Mouse (Mus musculus) embryo, embryonic 10.5 days (tissue): ENCODE data around the gene Gm5580.
"Not testable (repeated sequence)": the region's sequence is repeated elsewhere in the genome, so short reads cannot be mapped to it uniquely, and the experiment has no call there.

ENCODE experiments used
- DNase-seq: peaks from one replicate; pipeline ENCODE4 v3.0.0-alpha.2; 2015; ENCODE audit warnings: low spot score

Gm5580 gene

DNA sequence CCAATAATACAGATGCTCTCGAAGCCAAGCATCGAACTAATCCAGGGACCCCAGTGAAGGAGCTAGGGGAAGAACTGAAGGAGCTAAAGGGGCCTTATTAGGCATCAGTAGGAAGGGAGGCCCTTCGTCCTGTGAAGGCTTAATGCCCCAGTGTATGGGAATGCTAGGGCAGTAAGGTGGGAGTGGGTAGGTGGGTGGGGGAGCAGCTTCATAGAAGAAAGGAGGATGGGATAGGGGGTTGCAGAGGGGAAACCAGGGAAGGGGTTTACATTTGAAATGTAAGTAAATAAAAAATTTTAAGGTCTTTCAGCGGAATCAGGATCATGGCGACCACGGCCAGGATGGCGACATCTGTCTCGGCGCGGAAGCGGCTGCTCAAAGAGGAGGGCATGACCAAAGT, at the start of gene Gm5580:
Gene Gm5580 (plus strand): TSS at position 301 of the 400 bp plus-strand sequence.
- not testable (repeated sequence) for DNase-seq

- DNase-seq, result not testable (repeated sequence)
Observed at GRCm38 (mm10) chr6:116506302-116507003, 44.5 kb upstream of the Gm5580 start, which contains the start of gene Olfr212. Gene Olfr212 (plus strand): TSS chr6:116506516.

GRCm38 (mm10) chr6:116514832-116515231, 36.1 kb upstream of the Gm5580 start:
- no peak for DNase-seq

GRCm38 (mm10) chr6:116538156-116538555, 12.8 kb upstream of the Gm5580 start, which contains the start of gene Olfr213:
Gene Olfr213 (plus strand): TSS chr6:116538456.
- DNase-seq, result no peak

- DNase-seq, result no peak
Observed at GRCm38 (mm10) chr6:116542500-116542899, 8.4 kb upstream of the Gm5580 start.

DNA sequence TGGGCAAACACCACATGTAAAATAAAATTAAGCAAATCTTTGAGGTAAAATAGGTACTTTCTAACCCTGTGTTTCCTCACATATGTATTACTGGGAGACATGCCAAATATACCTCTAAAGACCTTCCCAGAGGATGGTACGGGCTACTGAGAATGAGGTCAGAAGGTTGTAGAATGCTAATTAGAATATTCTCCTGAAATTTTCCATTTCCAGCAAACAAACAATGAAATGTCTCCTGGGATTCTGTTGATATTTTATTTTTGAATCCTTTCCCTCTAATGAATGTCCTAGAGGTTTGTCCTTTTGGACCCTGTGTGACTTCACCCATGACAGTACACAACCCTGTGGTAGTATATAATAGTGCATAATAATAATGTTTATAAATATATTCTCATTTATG, 3.0 kb downstream of the Gm5580 start, which contains the start of gene Olfr214:
Gene Olfr214 (plus strand): TSS at position 301 of the 400 bp plus-strand sequence.
- no peak for DNase-seq

- DNase-seq, result no peak
Observed at GRCm38 (mm10) chr6:116554952-116555351, 4.0 kb downstream of the Gm5580 start.

GRCm38 (mm10) chr6:116569834-116570233, 18.9 kb downstream of the Gm5580 start:
- peak; percentile 80 for DNase-seq

GRCm38 (mm10) chr6:116584095-116584494, 33.2 kb downstream of the Gm5580 start, which contains the start of gene Olfr215:
Gene Olfr215 (minus strand): TSS chr6:116584195.
- no peak for DNase-seq

DNA sequence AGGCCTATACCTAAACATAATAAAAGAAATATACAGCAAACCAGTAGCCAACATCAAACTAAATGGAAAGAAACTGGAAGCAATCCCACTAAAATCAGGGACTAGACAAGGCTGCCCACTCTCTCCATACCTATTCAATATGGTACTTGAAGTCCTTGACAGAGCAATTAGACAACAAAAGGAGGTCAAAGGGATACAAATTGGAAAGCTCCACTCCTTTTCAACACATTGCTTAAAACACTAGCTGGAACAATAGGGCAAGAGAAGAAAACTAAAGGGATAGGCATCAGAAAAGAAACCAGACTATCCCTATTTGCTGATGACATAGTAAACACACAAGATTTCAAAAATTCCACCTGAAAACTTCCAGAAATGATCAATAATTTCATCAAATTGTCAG, 50.0 kb downstream of the Gm5580 start:
- not testable (repeated sequence) for DNase-seq
